Mouse (Mus musculus) embryonic facial prominence, embryonic 11.5 days (tissue): Measurements from ENCODE around the gene Mef2a. TPM values are rescaled to one million over a fixed set of nuclear protein-coding genes. Genes with fewer than 3 reads are reported as not detected.

ENCODE experiments used
- ATAC-seq: fragments of 200-750 bp; cut with Nextera tagmentation; replicated peaks from 2 replicates; pipeline ENCODE4 v1.8.0; 2017; ENCODE audit warnings: low read depth; ENCODE audit not compliant: insufficient number of reproducible peaks, low FRiP score, low TSS enrichment
- DNase-seq: peaks from one replicate; pipeline ENCODE4 v3.0.0-alpha.2; 2015; ENCODE audit warnings: low spot score
- H3K27ac ChIP-seq: fragments of 300-500 bp; sonication (generic); replicated peaks from 2 replicates; pipeline ENCODE4 v1.5.1; 2014; ENCODE audit warnings: mild to moderate bottlenecking, low read depth, low read length, control low read depth
- H3K27me3 ChIP-seq: fragments of 300-500 bp; sonication (generic); 2 replicates; pipeline ENCODE4 v1.6.1; 2014; ENCODE audit warnings: mild to moderate bottlenecking, low read length, moderate library complexity, mixed read lengths; ENCODE audit not compliant: control insufficient read depth, insufficient read depth
- H3K36me3 ChIP-seq: fragments of 300-500 bp; sonication (generic); replicated peaks from 2 replicates; pipeline ENCODE4 v1.6.1; 2014; ENCODE audit warnings: low read depth, mild to moderate bottlenecking, low read length, moderate library complexity, mixed read lengths; ENCODE audit not compliant: control insufficient read depth, insufficient read depth
- H3K4me1 ChIP-seq: fragments of 300-500 bp; sonication (generic); 2 replicates; pipeline ENCODE4 v1.6.1; 2014; ENCODE audit warnings: low read length, mixed read lengths; ENCODE audit not compliant: control insufficient read depth, insufficient read depth
- H3K4me2 ChIP-seq: fragments of 300-500 bp; sonication (generic); 2 replicates; pipeline ENCODE4 v1.6.1; 2014; ENCODE audit warnings: low read depth, mild to moderate bottlenecking, control low read depth, low read length, moderate library complexity
- H3K4me3 ChIP-seq: fragments of 300-500 bp; sonication (generic); 2 replicates; pipeline ENCODE4 v1.5.1; 2014; ENCODE audit warnings: low read depth, low read length, control low read depth
- H3K9ac ChIP-seq: fragments of 300-500 bp; sonication (generic); replicated peaks from 2 replicates; pipeline ENCODE4 v1.6.1; 2014; ENCODE audit warnings: mild to moderate bottlenecking, control low read depth, low read length
- H3K9me3 ChIP-seq: fragments of 300-500 bp; sonication (generic); replicated peaks from 2 replicates; pipeline ENCODE4 v1.6.1; 2016; ENCODE audit warnings: mild to moderate bottlenecking, low read length, inconsistent platforms, mixed read lengths; ENCODE audit not compliant: control insufficient read depth
- WGBS: fragments of 180-500 bp; shearing (Covaris S2); extraction: QIAGEN DNeasy Blood & Tissue Kit; methylation state at CpG from one replicate; pipeline ENCODE4 v1.1.7; 2014; 5-methylcytosine and 5-hydroxymethylcytosine counted together
- polyA plus RNA-seq: library from polyadenylated mRNA; unstranded; fragments of >200 nt; fragmentation: Nextera tagmentation; extraction: Ambion mirVana; gene quantifications from 2 replicates; pipeline ENCODE4 v1.2.1, GENCODE M21; 2014

Gene Mef2a
- polyA plus RNA-seq, 1 experiment from 2014 or later = 29.4 TPM

DNA sequence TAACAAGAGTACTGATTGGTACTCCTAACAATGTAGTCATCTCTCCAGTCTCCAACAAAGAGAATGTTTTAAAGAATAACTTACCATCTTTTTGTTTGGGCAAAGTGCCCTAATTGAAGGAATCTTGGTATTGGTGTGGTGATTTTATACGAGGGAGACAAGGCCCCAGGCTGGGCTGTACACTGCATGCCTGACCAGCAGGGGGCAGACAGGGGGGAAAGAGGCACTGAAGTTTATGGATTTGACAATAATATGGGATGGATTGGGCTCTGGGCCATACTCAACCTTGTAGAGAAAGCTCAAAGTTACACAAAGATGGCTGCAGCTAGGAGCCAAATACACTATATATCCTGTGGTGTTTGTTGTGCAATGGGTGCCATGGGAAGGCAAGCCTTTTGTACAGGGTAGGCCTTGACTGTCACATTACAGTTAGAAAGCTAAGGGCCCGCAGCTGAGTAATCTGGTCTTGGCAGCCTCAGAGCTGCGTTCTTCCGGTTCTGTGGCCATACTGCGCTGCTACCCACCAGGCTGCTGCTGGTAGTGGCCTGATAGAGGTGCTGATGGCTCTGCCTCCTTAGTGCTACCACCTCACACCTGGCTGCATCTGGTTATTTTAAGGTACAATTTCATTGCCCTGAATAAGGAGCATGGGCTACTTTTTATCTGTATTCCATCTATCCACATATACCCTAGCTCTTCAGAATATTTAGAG, 143.6 kb downstream of the Mef2a start:
- H3K4me3 ChIP-seq = no peak overlapping the region
- no peaks in the 10 kb centered on the region for H3K27me3 ChIP-seq
- H3K36me3 ChIP-seq = no peaks in the 10 kb centered on the region; the same call in none of the 2 replicates
- H3K9me3 ChIP-seq = no peaks in the 10 kb centered on the region
- peak; percentile 59 for DNase-seq
- ATAC-seq = 0 out of 2 replicates have a peak, but pooled peaks have one; percentile 44
- H3K4me2 ChIP-seq = no peak overlapping the region
- no peak overlapping the region for H3K27ac ChIP-seq
- H3K4me1 ChIP-seq = no peaks in the 10 kb centered on the region
- WGBS = 82% methylated on average over 5 of the region's 5 CpGs
- no peak overlapping the region for H3K9ac ChIP-seq

GRCm38 (mm10) chr7:67228390-67228789, 144.3 kb downstream of the Mef2a start:
- H3K4me2 ChIP-seq = no peak overlapping the region
- H3K4me3 ChIP-seq = no peak overlapping the region
- H3K4me1 ChIP-seq = no peaks in the 10 kb centered on the region
- H3K36me3 ChIP-seq = no peaks in the 10 kb centered on the region; the same call in none of the 2 replicates
- H3K9ac ChIP-seq = no peak overlapping the region
- 63% methylated on average over 3 of the region's 3 CpGs for WGBS
- no peaks in the 10 kb centered on the region for H3K27me3 ChIP-seq
- no peak overlapping the region for H3K27ac ChIP-seq
- DNase-seq = no peak
- no peaks in the 10 kb centered on the region for H3K9me3 ChIP-seq
- ATAC-seq = no peak

DNA sequence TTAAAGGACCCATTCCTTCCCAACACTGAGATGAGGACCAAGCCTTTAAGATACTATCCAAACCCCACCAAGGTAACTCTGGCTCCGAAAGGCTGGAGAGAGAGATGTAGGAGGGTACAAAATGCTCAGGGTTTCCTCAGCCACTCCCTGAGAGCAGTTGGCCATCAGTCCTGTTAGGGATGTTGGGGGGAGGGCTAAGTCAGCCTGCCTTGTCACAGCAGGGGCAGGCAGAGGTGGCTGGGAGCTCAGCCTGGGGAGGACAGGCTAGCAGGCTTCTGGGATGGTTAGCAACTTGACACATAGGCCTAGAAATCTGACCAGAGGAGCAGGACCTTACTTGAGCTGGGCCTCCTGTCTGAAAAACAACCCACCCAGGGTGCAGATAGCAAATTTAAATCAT, 145.1 kb downstream of the Mef2a start:
- ATAC-seq (no peak), DNase-seq (no peak)
- H3K27ac ChIP-seq = no peak overlapping the region
- H3K4me1 ChIP-seq = no peaks in the 10 kb centered on the region
- no peaks in the 10 kb centered on the region for H3K9me3 ChIP-seq
- no peak overlapping the region for H3K4me3 ChIP-seq
- no peaks in the 10 kb centered on the region for H3K27me3 ChIP-seq
- WGBS = 75% methylated on average over 1 of the region's 1 CpGs
- H3K36me3 ChIP-seq = no peaks in the 10 kb centered on the region; the same call in 1 of the 2 replicates
- H3K4me2 ChIP-seq = no peak overlapping the region
- no peak overlapping the region for H3K9ac ChIP-seq

DNA sequence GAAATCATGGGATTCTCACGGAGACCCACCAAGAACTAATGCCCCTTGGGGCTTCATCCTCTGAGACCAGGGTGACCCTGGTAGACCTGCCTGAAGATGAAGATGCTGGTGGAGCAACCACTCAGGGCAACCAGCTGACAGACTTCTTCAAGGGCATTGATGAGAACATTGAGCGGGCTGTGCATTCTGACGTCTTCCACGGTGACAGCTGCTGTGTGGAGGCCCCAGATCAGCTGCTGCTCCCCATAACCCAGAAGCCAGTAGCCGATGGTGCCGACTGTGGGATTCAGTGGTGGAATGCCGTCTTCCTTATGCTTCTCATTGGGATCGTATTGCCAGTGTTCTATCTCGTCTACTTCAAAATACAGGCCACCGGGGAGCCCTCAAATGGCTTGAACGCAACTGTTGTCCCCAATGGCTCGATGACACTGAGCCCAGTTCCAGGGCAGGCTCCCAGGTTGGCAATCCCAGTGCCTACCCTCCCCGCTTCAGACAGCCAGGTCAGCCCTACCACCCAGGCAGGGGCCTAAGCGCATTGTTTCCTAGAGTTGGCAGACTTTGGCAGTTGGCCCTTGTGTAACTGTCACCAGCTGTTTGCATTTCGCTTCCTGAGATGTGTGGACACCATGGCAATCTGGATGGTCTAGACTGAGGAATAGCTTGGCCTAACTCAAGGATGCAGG, 146.6 kb downstream of the Mef2a start:
- Histone ChIP-seq H3K4me3 (no peak overlapping the region), H3K27me3 (no peaks in the 10 kb centered on the region), H3K27ac (no peak overlapping the region), H3K4me2 (no peak overlapping the region), H3K36me3 (no peaks in the 10 kb centered on the region; the same call in 1 of the 2 replicates), H3K9me3 (no peaks in the 10 kb centered on the region), H3K4me1 (no peaks in the 10 kb centered on the region), H3K9ac (no peak overlapping the region)
- 89% methylated on average over 15 of the region's 15 CpGs for WGBS
- no peak for ATAC-seq
- no peak for DNase-seq

- peak; percentile 95 for DNase-seq
- ATAC-seq = peak; percentile 97
- Histone ChIP-seq H3K27me3 (no peaks in the 10 kb centered on the region), H3K9me3 (no peaks in the 10 kb centered on the region), H3K9ac (peak within 1 kb of the TSS; percentile 68), H3K36me3 (no peaks in the 10 kb centered on the region; the same call in 1 of the 2 replicates), H3K4me2 (peak within 1 kb of the TSS; percentile 79), H3K4me3 (peak within 1 kb of the TSS; percentile 57), H3K27ac (no peak within 1 kb of the TSS), H3K4me1 (no peaks in the 10 kb centered on the region)
- WGBS = 5% methylated on average over 31 of the region's 31 CpGs
These were observed 150.3 kb downstream of the Mef2a start, which contains the start of gene Lysmd4 for GRCm38 (mm10) chr7:67222220-67222862. TSS of gene Lysmd4 (plus strand) at chr7:67222544.

DNA sequence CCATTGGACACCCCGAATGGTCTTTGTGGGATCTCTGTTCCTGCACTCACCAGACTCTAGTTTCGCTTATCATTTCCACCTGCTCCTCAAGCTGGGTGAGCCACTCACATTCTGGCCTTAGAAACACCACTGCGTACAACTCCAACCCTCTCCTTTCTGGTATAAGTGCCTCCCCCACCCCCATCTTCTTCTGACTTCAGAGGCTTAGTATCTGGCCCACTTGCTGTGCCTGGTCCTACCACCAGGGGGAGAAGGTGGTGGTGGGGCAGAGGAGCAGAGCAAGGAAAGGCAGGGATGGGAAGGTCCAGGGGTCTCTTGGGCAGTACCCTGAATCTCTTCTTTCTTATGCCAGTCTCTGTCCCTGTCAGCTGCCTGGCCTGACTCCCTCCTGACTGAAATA, 155.6 kb downstream of the Mef2a start:
- no peak overlapping the region for H3K4me2 ChIP-seq
- no peaks in the 10 kb centered on the region for H3K36me3 ChIP-seq
- no peak overlapping the region for H3K9ac ChIP-seq
- 65% methylated on average over 3 of the region's 3 CpGs for WGBS
- no peak for ATAC-seq
- peak; percentile 53 for DNase-seq
- no peak overlapping the region for H3K27ac ChIP-seq
- no peaks in the 10 kb centered on the region for H3K27me3 ChIP-seq
- H3K4me1 ChIP-seq = no peaks in the 10 kb centered on the region
- H3K4me3 ChIP-seq = no peak overlapping the region
- no peaks in the 10 kb centered on the region for H3K9me3 ChIP-seq

DNA sequence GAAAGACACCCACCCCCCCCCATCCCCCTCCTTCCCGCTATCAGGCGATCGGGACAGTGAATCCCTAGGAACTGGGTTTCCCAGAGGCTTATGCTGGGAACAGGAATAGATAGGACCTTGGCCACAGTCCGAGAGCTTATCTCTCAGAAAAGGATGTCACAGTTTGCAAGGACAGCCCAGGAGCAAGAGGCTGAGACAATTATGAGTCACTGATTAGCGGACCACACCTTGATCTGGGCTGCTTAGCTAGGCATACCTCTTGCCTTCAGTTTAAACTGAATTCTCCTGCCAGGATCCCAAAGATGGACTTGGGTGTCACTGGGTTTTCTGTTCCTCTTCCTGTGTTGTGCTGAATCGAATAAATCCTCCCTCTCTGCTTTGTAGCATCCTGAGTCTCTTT, 156.3 kb downstream of the Mef2a start:
- DNase-seq (no peak), ATAC-seq (no peak)
- Histone ChIP-seq H3K9ac (no peak overlapping the region), H3K27me3 (no peaks in the 10 kb centered on the region), H3K4me3 (no peak overlapping the region), H3K4me2 (no peak overlapping the region), H3K36me3 (no peaks in the 10 kb centered on the region), H3K9me3 (no peaks in the 10 kb centered on the region), H3K27ac (no peak overlapping the region), H3K4me1 (no peaks in the 10 kb centered on the region)
- 87% methylated on average over 6 of the region's 6 CpGs for WGBS

DNA sequence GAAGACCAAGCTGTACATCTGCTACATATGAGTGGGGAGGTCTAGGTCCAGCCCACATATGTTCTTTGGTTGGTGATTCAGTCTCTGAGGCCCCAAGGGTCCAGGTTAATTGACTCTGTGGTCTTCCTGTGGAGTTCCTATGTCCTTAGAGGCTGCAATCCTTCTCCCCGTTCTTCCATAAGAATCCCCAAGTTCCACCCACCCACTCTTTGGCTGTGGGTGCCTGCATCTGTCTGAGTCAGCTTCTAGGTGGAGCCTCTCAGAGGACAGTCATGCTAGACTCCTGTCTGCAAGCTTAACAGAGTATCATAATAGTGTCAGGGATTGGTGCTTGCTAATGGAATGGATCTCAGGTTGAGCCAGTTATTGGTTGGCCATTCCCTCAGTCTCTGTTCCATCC, 159.1 kb downstream of the Mef2a start:
- Histone ChIP-seq H3K4me1 (no peaks in the 10 kb centered on the region), H3K36me3 (no peaks in the 10 kb centered on the region), H3K4me3 (no peak overlapping the region), H3K27ac (no peak overlapping the region), H3K9me3 (no peaks in the 10 kb centered on the region), H3K27me3 (no peaks in the 10 kb centered on the region), H3K9ac (no peak overlapping the region), H3K4me2 (no peak overlapping the region)
- no peak for ATAC-seq
- no peak for DNase-seq
- WGBS = 74% methylated on average over 1 of the region's 1 CpGs
